Mouse (Mus musculus) lung, postnatal 0 days (tissue): ENCODE results near the gene Marcksl1. TPM values are rescaled to one million over a fixed set of nuclear protein-coding genes. Genes with fewer than 3 reads are reported as not detected.
"Not testable (repeated sequence)": the region's sequence is repeated elsewhere in the genome, so short reads cannot be mapped to it uniquely, and the experiment has no call there.

Source experiments
- ATAC-seq: fragments of 200-750 bp; cut with Nextera tagmentation; 2 replicates; pipeline ENCODE4 v1.8.0; 2017; ENCODE audit warnings: moderate library complexity
- DNase-seq: peaks from one replicate; pipeline ENCODE4 v3.0.0-alpha.2; 2016; ENCODE audit warnings: low spot score
- H3K27ac ChIP-seq: fragments of 300-500 bp; sonication (generic); 2 replicates; pipeline ENCODE4 v1.5.1; 2014; ENCODE audit warnings: antibody characterized with exemption, mild to moderate bottlenecking, low read length, mixed read lengths
- H3K27me3 ChIP-seq: fragments of 300-500 bp; sonication (generic); replicated peaks from 2 replicates; pipeline ENCODE4 v1.6.1; 2014; ENCODE audit warnings: low read length, mixed read lengths; ENCODE audit not compliant: insufficient read depth
- H3K36me3 ChIP-seq: fragments of 300-500 bp; sonication (generic); 2 replicates; pipeline ENCODE4 v1.6.1; 2014; ENCODE audit warnings: low read length, mixed read lengths; ENCODE audit not compliant: insufficient read depth
- H3K4me1 ChIP-seq: fragments of 300-500 bp; sonication (generic); 2 replicates; pipeline ENCODE4 v1.6.1; 2014; ENCODE audit warnings: antibody characterized with exemption, low read depth, low read length, mixed read lengths; ENCODE audit not compliant: insufficient read depth
- H3K4me2 ChIP-seq: fragments of 300-500 bp; sonication (generic); replicated peaks from 2 replicates; pipeline ENCODE4 v1.6.1; 2014; ENCODE audit warnings: low read depth, mild to moderate bottlenecking, low read length, moderate library complexity, mixed read lengths
- H3K4me3 ChIP-seq: fragments of 300-500 bp; sonication (generic); 2 replicates; pipeline ENCODE4 v1.5.1; 2014; ENCODE audit warnings: low read depth, low read length
- H3K9ac ChIP-seq: fragments of 300-500 bp; sonication (generic); replicated peaks from 2 replicates; pipeline ENCODE4 v1.6.1; 2014; ENCODE audit warnings: low read depth, mild to moderate bottlenecking
- H3K9me3 ChIP-seq: fragments of 300-500 bp; sonication (generic); 2 replicates; pipeline ENCODE4 v1.6.1; 2016; ENCODE audit warnings: low read length, mixed read lengths
- CTCF ChIP-seq: IDR thresholded peaks from 2 replicates; pipeline ENCODE4 v1.5.1; 2016; ENCODE audit warnings: antibody characterized with exemption, mild to moderate bottlenecking
- EP300 ChIP-seq: IDR thresholded peaks from 2 replicates; pipeline ENCODE4 v1.6.1; 2016; ENCODE audit warnings: antibody characterized with exemption, mild to moderate bottlenecking, control low read depth
- WGBS: fragments of 180-500 bp; shearing (Covaris S2); extraction: QIAGEN DNeasy Blood & Tissue Kit; methylation state at CpG from one replicate; pipeline ENCODE4 v1.1.7; 2014; 5-methylcytosine and 5-hydroxymethylcytosine counted together
- polyA plus RNA-seq: library from polyadenylated mRNA; unstranded; fragments of >200 nt; fragmentation: Nextera tagmentation; extraction: Ambion mirVana; gene quantifications from 2 replicates; pipeline ENCODE4 v1.2.1, GENCODE M21; 2015

Marcksl1 gene
- polyA plus RNA-seq, 1 experiment from 2014 or later, result 175 TPM

- Histone ChIP-seq H3K4me3 (no peak overlapping the region), H3K27me3 (no peaks in the 10 kb centered on the region), H3K9ac (no peak overlapping the region), H3K4me2 (no peak overlapping the region), H3K4me1 (no peaks in the 10 kb centered on the region), H3K36me3 (no peaks in the 10 kb centered on the region; the same call in 1 of the 2 replicates), H3K27ac (peak overlapping the region; percentile 43; the same call in 1 of the 2 replicates), H3K9me3 (no peaks in the 10 kb centered on the region)
- peak; percentile 71 for DNase-seq
- no peak for ATAC-seq
- TF ChIP-seq EP300, result no peak
- TF ChIP-seq CTCF, result no peak
- WGBS, result 52% methylated on average over 2 of the region's 2 CpGs
These were observed 3.5 kb downstream of the Marcksl1 start for GRCm38 (mm10) chr4:129516925-129517324.

DNA sequence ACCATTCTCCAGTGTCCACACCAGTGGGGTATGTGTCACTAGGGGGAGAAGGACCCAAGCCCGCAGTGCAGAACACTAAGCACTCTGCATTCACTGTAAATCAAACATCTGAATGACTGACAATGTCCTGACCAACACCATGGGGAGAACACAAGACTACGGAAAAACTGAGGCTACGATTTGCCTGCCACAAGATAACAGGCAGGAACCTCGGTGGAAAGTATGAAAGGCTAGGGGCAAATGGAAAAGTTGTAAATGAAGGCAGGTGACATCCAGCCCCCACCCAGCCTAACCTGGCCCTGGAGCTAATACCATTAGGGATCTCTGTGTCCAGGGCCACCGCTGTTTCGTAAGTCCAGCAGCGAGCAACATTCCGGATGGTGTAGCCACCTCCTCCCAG lies 5.1 kb downstream of the Marcksl1 start:
- no peaks in the 10 kb centered on the region for H3K27me3 ChIP-seq
- TF ChIP-seq EP300, result no peak
- TF ChIP-seq CTCF, result no peak
- no peak overlapping the region for H3K4me2 ChIP-seq
- no peak overlapping the region for H3K4me3 ChIP-seq
- DNase-seq (no peak), ATAC-seq (no peak)
- no peak overlapping the region for H3K9ac ChIP-seq
- no peaks in the 10 kb centered on the region for H3K9me3 ChIP-seq
- no peak overlapping the region for H3K27ac ChIP-seq
- H3K36me3 ChIP-seq, result peaks cover 6% of the 10 kb centered on the region; the same call in 1 of the 2 replicates
- no peaks in the 10 kb centered on the region for H3K4me1 ChIP-seq
- 91% methylated on average over 8 of the region's 8 CpGs for WGBS

GRCm38 (mm10) chr4:129525338-129525737 lies 12.0 kb downstream of the Marcksl1 start:
- Histone ChIP-seq H3K4me1 (no peaks in the 10 kb centered on the region), H3K9me3 (no peaks in the 10 kb centered on the region), H3K36me3 (peaks cover 21% of the 10 kb centered on the region; the same call in 1 of the 2 replicates), H3K4me3 (no peak overlapping the region), H3K4me2 (no peak overlapping the region), H3K9ac (no peak overlapping the region), H3K27me3 (no peaks in the 10 kb centered on the region), H3K27ac (no peak overlapping the region)
- ATAC-seq, result no peak
- DNase-seq, result no peak
- WGBS, result 90% methylated on average over 5 of the region's 5 CpGs
- no peak for TF ChIP-seq EP300
- no peak for TF ChIP-seq CTCF

GRCm38 (mm10) chr4:129525889-129526288 lies 12.5 kb downstream of the Marcksl1 start:
- TF ChIP-seq EP300 (no peak), CTCF (no peak)
- ATAC-seq, result no peak

GRCm38 (mm10) chr4:129528901-129529300 lies 15.5 kb downstream of the Marcksl1 start:
- not testable (repeated sequence) for H3K9ac ChIP-seq, DNase-seq, H3K4me1 ChIP-seq, H3K27me3 ChIP-seq, H3K27ac ChIP-seq, H3K4me2 ChIP-seq, H3K4me3 ChIP-seq, ATAC-seq, H3K9me3 ChIP-seq
- whole genome bisulfite sequencing, result 95% methylated on average over 5 of the region's 6 CpGs
- H3K36me3 ChIP-seq, result peaks cover 28% of the 10 kb centered on the region; the same call in 1 of the 2 replicates

More at GRCm38 (mm10) chr4:129525889-129526288, 12.5 kb downstream of the Marcksl1 start:
- Histone ChIP-seq H3K9me3 (no peaks in the 10 kb centered on the region), H3K9ac (no peak overlapping the region), H3K36me3 (peaks cover 25% of the 10 kb centered on the region; the same call in 1 of the 2 replicates), H3K27me3 (no peaks in the 10 kb centered on the region), H3K4me2 (no peak overlapping the region), H3K4me1 (no peaks in the 10 kb centered on the region), H3K4me3 (no peak overlapping the region), H3K27ac (no peak overlapping the region)
- DNase-seq, result no peak
- WGBS, result 80% methylated on average over 3 of the region's 3 CpGs

GRCm38 (mm10) chr4:129540012-129540411 lies 26.6 kb downstream of the Marcksl1 start:
- H3K4me3 ChIP-seq, result no peak overlapping the region
- DNase-seq, result peak; percentile 27
- H3K9me3 ChIP-seq, result no peaks in the 10 kb centered on the region
- no peak overlapping the region for H3K27ac ChIP-seq
- WGBS, result 68% methylated on average over 6 of the region's 6 CpGs
- no peaks in the 10 kb centered on the region for H3K27me3 ChIP-seq
- H3K4me2 ChIP-seq, result no peak overlapping the region
- no peak for ATAC-seq
- no peak overlapping the region for H3K9ac ChIP-seq
- no peaks in the 10 kb centered on the region for H3K36me3 ChIP-seq
- TF ChIP-seq CTCF, result peak; percentile 69
- TF ChIP-seq EP300, result no peak
- H3K4me1 ChIP-seq, result no peaks in the 10 kb centered on the region
